Mouse (Mus musculus): ENCODE measurements around the gene Tbxas1. TPM values are rescaled to one million over a fixed set of nuclear protein-coding genes. Genes with fewer than 3 reads are reported as not detected.

The Tbxas1 gene
- 0.76 and 1.1 TPM in 2 replicates for polyA plus RNA-seq (2015; fragmentation: Nextera tagmentation; extraction: Ambion mirVana)

DNA sequence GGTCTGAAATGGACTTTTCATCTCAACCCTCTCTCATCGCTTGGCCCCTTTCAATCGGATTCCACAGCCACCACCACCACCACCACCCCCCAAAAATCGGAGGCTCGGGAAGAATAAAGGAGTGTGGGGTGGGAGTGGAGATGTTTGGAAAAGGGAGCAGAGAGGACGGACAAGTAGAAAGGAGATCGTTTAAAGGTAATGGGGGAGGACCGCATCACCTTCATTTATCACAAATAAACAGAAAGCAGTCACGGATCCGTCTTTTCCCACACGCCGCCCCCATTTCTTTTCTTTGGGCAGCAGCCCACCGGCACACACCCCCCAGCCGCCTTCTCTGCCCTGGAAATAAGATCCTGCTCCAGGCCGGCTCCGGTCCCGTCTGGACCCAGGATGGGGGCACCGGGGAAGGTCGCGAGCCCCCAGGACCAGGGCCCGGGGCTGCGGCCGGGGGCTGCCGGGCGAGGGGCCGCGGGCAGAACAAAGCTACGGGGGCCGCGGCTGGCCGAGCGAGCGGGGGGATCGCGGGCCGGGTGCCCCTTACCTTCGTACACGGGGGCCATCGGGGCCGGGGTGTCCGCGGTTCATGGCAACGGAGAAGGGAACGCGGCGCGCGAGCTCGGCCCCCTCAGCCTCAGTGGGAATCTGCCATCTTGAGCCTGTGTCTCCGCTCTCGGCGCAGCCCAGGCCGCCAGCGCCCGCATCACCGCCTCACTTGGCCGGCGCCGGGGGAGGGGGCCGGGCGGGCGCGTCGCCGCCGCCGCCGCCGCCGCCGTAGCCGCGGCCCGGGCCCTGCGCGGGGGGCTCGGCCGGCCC, at the start of gene Tbxas1:
TSS of gene Tbxas1 (plus strand) at position 147 of the 813 bp plus-strand sequence.
- H3K4me2 ChIP-seq, result peak within 1 kb of the TSS; percentile 66
- peak within 1 kb of the TSS; percentile 100 for H3K4me3 ChIP-seq
- peak within 1 kb of the TSS; percentile 94 for H3K27ac ChIP-seq
- no peaks in the 10 kb centered on the region for H3K36me3 ChIP-seq (ENCODE audit: poor library complexity, severe bottlenecking)
- no peaks in the 10 kb centered on the region for H3K9me3 ChIP-seq (replicated peaks)
- peak within 1 kb of the TSS; percentile 100 for H3K9ac ChIP-seq
- peaks cover 5% of the 10 kb centered on the region; the same call in 1 of the 2 replicates for H3K27me3 ChIP-seq
- WGBS, result under 1% methylated on average over 23 of the region's 77 CpGs
- H3K4me1 ChIP-seq, result peaks cover 38% of the 10 kb centered on the region
- peak; percentile 38 for ATAC-seq

DNA sequence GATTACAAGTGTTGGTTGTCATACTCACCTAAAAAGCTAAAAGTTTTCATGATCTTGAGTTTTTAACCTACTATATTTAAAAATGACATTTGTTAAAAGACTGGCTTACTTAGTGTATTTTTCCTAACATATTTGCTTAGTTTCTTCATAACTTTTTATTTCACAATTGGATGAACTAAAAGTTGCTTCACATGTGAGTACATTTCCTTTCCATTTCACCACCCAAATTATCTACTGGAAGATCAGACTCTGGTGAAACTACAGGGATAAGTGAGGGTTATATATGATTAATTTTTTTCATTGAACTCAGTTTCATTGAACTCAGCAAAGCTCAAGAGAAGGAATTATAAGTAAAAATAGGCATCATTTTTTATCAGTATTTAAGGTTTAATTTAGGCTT, 49.3 kb upstream of the Tbxas1 start:
- Histone ChIP-seq H3K9me3 (replicated peaks) (no peaks in the 10 kb centered on the region), H3K4me1 (no peaks in the 10 kb centered on the region), H3K27ac (no peak overlapping the region), H3K27me3 (no peaks in the 10 kb centered on the region), H3K9ac (no peak overlapping the region), H3K36me3 (ENCODE audit: poor library complexity, severe bottlenecking) (no peaks in the 10 kb centered on the region), H3K4me3 (no peak overlapping the region), H3K4me2 (no peak overlapping the region)
- no peak for ATAC-seq

DNA sequence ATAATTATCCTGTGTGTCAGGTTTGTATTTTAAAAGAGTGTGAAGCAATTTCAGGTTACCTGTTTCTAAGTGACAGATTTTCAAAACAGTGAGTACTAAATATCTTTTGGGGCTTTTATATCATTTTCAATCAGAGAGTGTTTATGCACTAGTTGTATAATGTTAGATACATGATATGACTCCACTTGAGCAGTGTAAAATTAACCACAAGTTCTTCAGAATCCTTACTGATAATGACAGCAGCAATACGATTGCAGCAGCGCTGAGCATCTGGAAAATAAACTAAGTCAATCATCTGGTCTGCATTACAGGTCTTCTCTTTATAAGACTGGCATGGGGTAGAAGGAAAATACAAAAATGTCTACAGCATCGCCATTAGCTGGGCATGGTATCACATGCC, 48.3 kb upstream of the Tbxas1 start:
- 95% methylated on average over 3 of the region's 3 CpGs for WGBS
- no peak overlapping the region for H3K4me3 ChIP-seq
- no peak overlapping the region for H3K4me2 ChIP-seq
- no peak overlapping the region for H3K9ac ChIP-seq
- no peaks in the 10 kb centered on the region for H3K36me3 ChIP-seq (ENCODE audit: poor library complexity, severe bottlenecking)
- no peak overlapping the region for H3K27ac ChIP-seq
- H3K27me3 ChIP-seq, result no peaks in the 10 kb centered on the region
- no peaks in the 10 kb centered on the region for H3K9me3 ChIP-seq (replicated peaks)
- no peaks in the 10 kb centered on the region for H3K4me1 ChIP-seq
- no peak for ATAC-seq

DNA sequence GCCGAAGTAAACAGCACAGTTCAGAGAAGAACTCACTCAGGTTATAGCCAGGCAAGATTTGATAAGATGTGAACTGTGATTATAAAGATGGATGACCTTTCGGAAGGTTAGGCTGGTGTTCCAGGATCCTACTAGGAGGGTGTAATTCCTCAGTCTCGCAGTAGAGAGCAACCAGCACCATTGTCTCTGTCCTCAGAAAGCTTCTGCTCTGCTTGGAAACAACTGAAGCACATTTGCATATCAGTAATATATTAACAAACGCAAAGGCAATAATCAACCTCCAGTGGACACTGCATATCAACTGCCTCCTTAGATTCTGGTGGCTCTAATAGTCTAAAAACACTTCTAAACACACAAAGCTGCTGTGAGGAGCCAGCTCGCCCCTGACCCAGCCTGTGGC, 47.8 kb upstream of the Tbxas1 start:
- Histone ChIP-seq H3K4me1 (no peaks in the 10 kb centered on the region), H3K4me3 (no peak overlapping the region), H3K36me3 (ENCODE audit: poor library complexity, severe bottlenecking) (no peaks in the 10 kb centered on the region), H3K9ac (no peak overlapping the region), H3K9me3 (replicated peaks) (no peaks in the 10 kb centered on the region), H3K27ac (no peak overlapping the region), H3K27me3 (no peaks in the 10 kb centered on the region), H3K4me2 (no peak overlapping the region)
- no peak for ATAC-seq
- 85% methylated on average over 5 of the region's 5 CpGs for WGBS

DNA sequence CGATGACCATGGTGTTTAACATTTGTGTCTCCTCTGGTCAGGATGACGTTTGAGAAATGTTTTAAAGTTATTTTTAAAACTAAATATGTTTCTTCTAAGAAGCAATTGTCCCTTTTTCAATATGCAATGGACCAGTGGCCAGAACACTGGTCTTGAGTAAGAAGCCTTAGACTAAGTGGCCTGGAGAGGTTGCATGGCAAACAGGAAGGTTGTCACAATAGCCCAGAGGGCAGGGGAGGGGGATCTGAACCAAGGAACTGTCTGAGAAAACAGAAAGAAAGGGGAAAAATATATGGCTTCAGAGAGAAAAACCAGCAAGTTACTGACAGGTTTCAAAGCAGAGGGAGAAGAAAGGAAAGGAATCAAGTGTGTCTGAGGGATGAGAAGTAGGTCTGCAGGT, 47.0 kb upstream of the Tbxas1 start:
- H3K27me3 ChIP-seq, result no peaks in the 10 kb centered on the region
- H3K9ac ChIP-seq, result no peak overlapping the region
- H3K4me2 ChIP-seq, result no peak overlapping the region
- no peaks in the 10 kb centered on the region for H3K36me3 ChIP-seq (ENCODE audit: poor library complexity, severe bottlenecking)
- no peak overlapping the region for H3K27ac ChIP-seq
- 94% methylated on average over 2 of the region's 2 CpGs for WGBS
- ATAC-seq, result no peak
- peaks cover 3% of the 10 kb centered on the region; the same call in 1 of the 2 replicates for H3K4me1 ChIP-seq
- no peaks in the 10 kb centered on the region for H3K9me3 ChIP-seq (replicated peaks)
- H3K4me3 ChIP-seq, result no peak overlapping the region

DNA sequence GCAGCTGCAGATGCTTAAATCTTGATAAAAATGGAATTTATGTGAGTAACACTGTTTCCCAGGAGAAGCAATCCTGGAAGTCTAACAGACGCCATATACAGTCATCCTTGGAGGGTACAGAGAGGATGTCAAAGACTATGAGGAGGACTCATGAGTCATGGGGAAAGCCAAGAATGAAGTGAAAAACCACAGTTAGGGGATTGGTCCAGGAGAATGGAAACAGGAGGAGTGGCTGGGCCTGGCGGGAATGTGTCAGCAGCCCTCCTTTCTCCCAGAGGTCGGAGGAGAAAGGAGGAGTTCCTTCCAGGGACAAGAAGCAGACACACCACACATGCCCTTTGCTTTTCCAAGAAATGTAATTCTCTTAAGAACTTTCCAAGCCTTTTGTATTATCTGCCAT, 45.8 kb upstream of the Tbxas1 start:
- Histone ChIP-seq H3K36me3 (ENCODE audit: poor library complexity, severe bottlenecking) (no peaks in the 10 kb centered on the region), H3K9me3 (replicated peaks) (no peaks in the 10 kb centered on the region), H3K4me1 (peaks cover 8% of the 10 kb centered on the region; the same call in 1 of the 2 replicates), H3K4me2 (no peak overlapping the region), H3K9ac (no peak overlapping the region), H3K27ac (no peak overlapping the region), H3K4me3 (no peak overlapping the region), H3K27me3 (no peaks in the 10 kb centered on the region)
- no peak for ATAC-seq
- 73% methylated on average over 3 of the region's 3 CpGs for WGBS

DNA sequence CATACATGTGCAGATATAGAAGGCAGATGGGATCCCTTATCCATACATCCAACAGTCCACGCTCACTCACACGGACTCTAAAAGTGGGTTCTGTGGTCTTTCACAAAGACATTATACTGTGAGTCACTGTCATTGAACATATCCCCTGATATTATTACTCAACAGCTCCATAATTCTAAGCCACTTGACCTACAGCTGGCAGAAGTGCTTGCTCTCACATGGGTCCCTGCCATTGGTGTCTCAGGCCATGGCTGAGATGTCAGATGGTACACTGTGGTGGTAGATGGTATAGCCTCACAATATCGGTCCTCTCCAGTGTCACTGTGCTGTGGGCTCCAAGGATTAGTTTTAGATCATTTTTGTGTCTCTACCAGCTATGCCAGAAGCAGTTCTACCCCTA, 41.5 kb upstream of the Tbxas1 start:
- no peak; the same call in 1 of the 2 replicates for ATAC-seq
- Histone ChIP-seq H3K9me3 (replicated peaks) (no peaks in the 10 kb centered on the region), H3K36me3 (ENCODE audit: poor library complexity, severe bottlenecking) (no peaks in the 10 kb centered on the region), H3K4me3 (no peak overlapping the region), H3K9ac (no peak overlapping the region), H3K27ac (no peak overlapping the region), H3K4me1 (peaks cover 15% of the 10 kb centered on the region), H3K27me3 (no peaks in the 10 kb centered on the region), H3K4me2 (no peak overlapping the region)
- WGBS, result 89% methylated on average over 3 of the region's 3 CpGs

DNA sequence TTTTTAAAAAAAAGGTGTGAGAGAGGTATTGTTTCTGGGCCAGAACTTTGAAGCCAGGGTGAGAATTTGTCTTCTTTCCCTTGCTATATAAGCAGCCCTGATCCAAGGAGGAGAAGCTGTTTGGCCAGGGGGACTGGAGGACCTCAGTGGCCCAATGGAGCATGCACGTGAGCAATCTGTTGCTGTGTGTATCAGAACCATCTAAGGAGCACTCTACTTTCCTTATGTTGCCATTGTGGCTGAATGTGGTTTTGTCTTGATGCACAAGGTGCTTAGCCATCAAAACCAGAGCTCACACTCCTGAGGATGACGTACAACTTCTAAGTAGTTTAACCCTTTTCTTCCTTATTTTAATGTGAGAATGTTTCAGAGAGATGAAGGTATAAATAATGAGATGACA, 40.5 kb upstream of the Tbxas1 start:
- Histone ChIP-seq H3K27me3 (no peaks in the 10 kb centered on the region), H3K9ac (no peak overlapping the region), H3K4me1 (peaks cover 18% of the 10 kb centered on the region), H3K36me3 (ENCODE audit: poor library complexity, severe bottlenecking) (no peaks in the 10 kb centered on the region), H3K27ac (no peak overlapping the region), H3K9me3 (replicated peaks) (no peaks in the 10 kb centered on the region), H3K4me2 (no peak overlapping the region), H3K4me3 (no peak overlapping the region)
- ATAC-seq, result no peak
- 80% methylated on average over 2 of the region's 2 CpGs for WGBS

DNA sequence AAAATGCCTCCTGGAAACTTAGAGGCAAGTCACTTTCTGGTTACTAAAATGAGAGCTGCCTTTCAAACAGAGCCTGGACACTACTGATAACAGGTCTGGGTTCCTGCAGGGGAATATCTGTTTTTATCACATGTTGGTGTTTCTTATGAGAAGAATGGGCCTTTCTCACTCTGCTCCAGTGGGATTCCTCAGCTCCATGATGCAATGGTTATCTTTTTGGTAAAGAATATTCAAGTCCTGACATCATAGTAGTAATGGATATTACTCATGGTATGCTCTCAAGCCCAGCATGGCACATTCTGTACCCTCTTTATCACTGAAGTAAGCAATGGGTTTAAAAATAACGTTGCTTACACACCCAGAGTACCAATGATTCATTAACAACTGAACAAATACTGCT, 40.0 kb upstream of the Tbxas1 start:
- Histone ChIP-seq H3K4me2 (no peak overlapping the region), H3K4me3 (no peak overlapping the region), H3K36me3 (ENCODE audit: poor library complexity, severe bottlenecking) (no peaks in the 10 kb centered on the region), H3K9ac (no peak overlapping the region), H3K27me3 (no peaks in the 10 kb centered on the region), H3K4me1 (peaks cover 22% of the 10 kb centered on the region), H3K9me3 (replicated peaks) (no peaks in the 10 kb centered on the region), H3K27ac (no peak overlapping the region)
- no peak for ATAC-seq
- WGBS, result 88% methylated on average over 1 of the region's 1 CpGs

DNA sequence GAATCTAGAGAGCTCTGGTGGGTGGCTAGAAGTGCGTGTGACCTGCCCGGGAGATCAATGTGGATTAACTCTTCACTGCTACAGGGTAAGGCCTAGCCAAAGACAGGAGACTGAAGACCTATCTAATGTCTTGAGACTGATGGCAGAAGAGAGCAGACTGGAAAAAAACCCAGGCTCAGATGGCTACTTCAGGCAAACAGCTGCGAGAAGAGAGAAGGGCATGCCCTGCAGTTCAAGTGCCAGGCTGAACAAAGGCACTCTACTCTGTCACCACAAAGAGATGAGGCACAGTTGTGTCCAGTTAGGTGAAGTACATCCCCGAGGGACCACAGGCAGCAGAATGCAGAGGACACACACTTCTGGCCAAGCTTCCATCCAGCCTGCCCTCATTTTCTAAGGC, 37.1 kb upstream of the Tbxas1 start:
- Histone ChIP-seq H3K4me3 (no peak overlapping the region), H3K36me3 (ENCODE audit: poor library complexity, severe bottlenecking) (no peaks in the 10 kb centered on the region), H3K27me3 (no peaks in the 10 kb centered on the region), H3K4me2 (no peak overlapping the region), H3K9ac (no peak overlapping the region), H3K9me3 (replicated peaks) (no peaks in the 10 kb centered on the region), H3K4me1 (peaks cover 33% of the 10 kb centered on the region), H3K27ac (no peak overlapping the region)
- no peak for ATAC-seq
- 79% methylated on average over 4 of the region's 4 CpGs for WGBS

DNA sequence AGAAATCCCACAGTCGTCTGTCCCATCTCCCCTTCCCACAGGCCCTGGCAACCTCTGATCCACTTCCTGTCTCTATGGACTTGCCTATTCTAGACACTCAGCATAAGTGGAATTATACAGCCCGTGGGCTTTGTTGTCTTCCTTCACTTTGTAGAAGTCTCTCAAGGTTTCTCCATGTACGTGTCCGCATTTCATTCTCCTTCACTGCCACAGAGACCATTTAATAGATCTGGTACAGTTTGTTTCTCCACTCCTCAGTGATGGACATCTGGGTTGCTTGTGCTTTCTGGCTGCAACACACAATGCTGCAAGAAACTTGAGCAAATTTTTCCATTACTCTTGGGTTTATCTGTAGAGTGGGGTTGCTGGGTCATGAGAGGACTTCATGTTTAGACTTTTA, 35.3 kb upstream of the Tbxas1 start:
- Histone ChIP-seq H3K27me3 (no peaks in the 10 kb centered on the region), H3K9me3 (replicated peaks) (no peaks in the 10 kb centered on the region), H3K4me3 (no peak overlapping the region), H3K27ac (peak overlapping the region; percentile 11; the same call in 1 of the 2 replicates), H3K36me3 (ENCODE audit: poor library complexity, severe bottlenecking) (no peaks in the 10 kb centered on the region), H3K9ac (no peak overlapping the region), H3K4me1 (peaks cover 25% of the 10 kb centered on the region), H3K4me2 (no peak overlapping the region)
- 73% methylated on average over 4 of the region's 4 CpGs for WGBS
- ATAC-seq, result no peak

DNA sequence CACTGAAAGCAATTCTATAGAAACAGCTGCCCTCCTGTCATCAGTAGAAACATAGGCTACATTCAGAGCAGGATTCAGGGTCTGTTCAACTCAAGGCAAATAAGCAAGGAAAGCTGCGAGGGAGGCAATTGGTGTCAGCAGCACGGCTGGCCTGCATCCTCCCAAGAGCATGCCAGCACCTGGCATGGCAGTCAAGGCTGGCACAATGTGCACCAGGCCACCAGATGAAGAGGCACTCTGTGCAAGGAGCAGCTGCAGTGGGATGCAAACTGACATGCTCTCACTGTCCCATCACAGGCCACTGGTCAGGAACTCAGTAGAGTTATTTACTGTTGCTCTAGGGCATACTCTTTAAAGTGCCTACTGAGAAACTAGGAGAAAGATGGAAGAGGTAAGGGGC, 34.8 kb upstream of the Tbxas1 start:
- Histone ChIP-seq H3K9me3 (replicated peaks) (no peaks in the 10 kb centered on the region), H3K36me3 (ENCODE audit: poor library complexity, severe bottlenecking) (no peaks in the 10 kb centered on the region), H3K4me3 (no peak overlapping the region), H3K4me2 (no peak overlapping the region), H3K4me1 (peaks cover 30% of the 10 kb centered on the region), H3K27me3 (no peaks in the 10 kb centered on the region), H3K9ac (no peak overlapping the region), H3K27ac (peak overlapping the region; percentile 11; the same call in 1 of the 2 replicates)
- ATAC-seq, result 0 out of 2 replicates have a peak, but pooled peaks have one; percentile 19
- 73% methylated on average over 2 of the region's 2 CpGs for WGBS

DNA sequence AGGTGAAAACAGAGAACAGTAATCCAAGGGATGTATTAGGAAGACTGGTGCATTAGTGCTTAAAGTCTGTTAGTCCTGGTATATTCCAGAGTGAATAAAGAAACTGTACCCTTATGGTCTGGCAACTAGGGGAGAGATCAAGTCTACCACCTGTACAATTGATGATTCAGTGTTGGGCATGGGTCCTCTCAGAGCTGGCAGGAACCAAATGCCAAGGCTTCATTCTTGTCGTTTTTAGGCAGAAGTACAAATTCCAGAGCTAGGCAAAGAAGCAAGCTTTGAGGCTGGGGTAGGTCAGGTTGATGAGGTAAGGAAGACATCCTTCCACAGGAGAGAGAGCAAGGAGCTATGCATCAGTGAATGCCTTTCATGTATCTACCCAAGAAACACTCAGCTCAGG, 34.4 kb upstream of the Tbxas1 start:
- H3K27ac ChIP-seq, result no peak overlapping the region; the same call in 1 of the 2 replicates
- ATAC-seq, result no peak
- no peak overlapping the region for H3K4me3 ChIP-seq
- peaks cover 34% of the 10 kb centered on the region for H3K4me1 ChIP-seq
- H3K27me3 ChIP-seq, result no peaks in the 10 kb centered on the region
- no peak overlapping the region for H3K9ac ChIP-seq
- H3K36me3 ChIP-seq (ENCODE audit: poor library complexity, severe bottlenecking), result no peaks in the 10 kb centered on the region
- no peaks in the 10 kb centered on the region for H3K9me3 ChIP-seq (replicated peaks)
- WGBS, result 87% methylated on average over 1 of the region's 1 CpGs
- H3K4me2 ChIP-seq, result no peak overlapping the region

Data from forebrain, embryonic 13.5 days (tissue).